Mouse (Mus musculus) lung, postnatal 0 days (tissue): ENCODE results near the gene Kbtbd13. TPM values are rescaled to one million over a fixed set of nuclear protein-coding genes. Genes with fewer than 3 reads are reported as not detected.

ENCODE experiments used
- ATAC-seq: fragments of 200-750 bp; cut with Nextera tagmentation; 2 replicates; pipeline ENCODE4 v1.8.0; 2017; ENCODE audit warnings: moderate library complexity
- DNase-seq: peaks from one replicate; pipeline ENCODE4 v3.0.0-alpha.2; 2016; ENCODE audit warnings: low spot score
- H3K27ac ChIP-seq: fragments of 300-500 bp; sonication (generic); 2 replicates; pipeline ENCODE4 v1.5.1; 2014; ENCODE audit warnings: antibody characterized with exemption, mild to moderate bottlenecking, low read length, mixed read lengths
- H3K27me3 ChIP-seq: fragments of 300-500 bp; sonication (generic); replicated peaks from 2 replicates; pipeline ENCODE4 v1.6.1; 2014; ENCODE audit warnings: low read length, mixed read lengths; ENCODE audit not compliant: insufficient read depth
- H3K36me3 ChIP-seq: fragments of 300-500 bp; sonication (generic); 2 replicates; pipeline ENCODE4 v1.6.1; 2014; ENCODE audit warnings: low read length, mixed read lengths; ENCODE audit not compliant: insufficient read depth
- H3K4me1 ChIP-seq: fragments of 300-500 bp; sonication (generic); 2 replicates; pipeline ENCODE4 v1.6.1; 2014; ENCODE audit warnings: antibody characterized with exemption, low read depth, low read length, mixed read lengths; ENCODE audit not compliant: insufficient read depth
- H3K4me2 ChIP-seq: fragments of 300-500 bp; sonication (generic); replicated peaks from 2 replicates; pipeline ENCODE4 v1.6.1; 2014; ENCODE audit warnings: low read depth, mild to moderate bottlenecking, low read length, moderate library complexity, mixed read lengths
- H3K4me3 ChIP-seq: fragments of 300-500 bp; sonication (generic); 2 replicates; pipeline ENCODE4 v1.5.1; 2014; ENCODE audit warnings: low read depth, low read length
- H3K9ac ChIP-seq: fragments of 300-500 bp; sonication (generic); replicated peaks from 2 replicates; pipeline ENCODE4 v1.6.1; 2014; ENCODE audit warnings: low read depth, mild to moderate bottlenecking
- H3K9me3 ChIP-seq: fragments of 300-500 bp; sonication (generic); 2 replicates; pipeline ENCODE4 v1.6.1; 2016; ENCODE audit warnings: low read length, mixed read lengths
- CTCF ChIP-seq: IDR thresholded peaks from 2 replicates; pipeline ENCODE4 v1.5.1; 2016; ENCODE audit warnings: antibody characterized with exemption, mild to moderate bottlenecking
- EP300 ChIP-seq: IDR thresholded peaks from 2 replicates; pipeline ENCODE4 v1.6.1; 2016; ENCODE audit warnings: antibody characterized with exemption, mild to moderate bottlenecking, control low read depth
- WGBS: fragments of 180-500 bp; shearing (Covaris S2); extraction: QIAGEN DNeasy Blood & Tissue Kit; methylation state at CpG from one replicate; pipeline ENCODE4 v1.1.7; 2014; 5-methylcytosine and 5-hydroxymethylcytosine counted together
- polyA plus RNA-seq: library from polyadenylated mRNA; unstranded; fragments of >200 nt; fragmentation: Nextera tagmentation; extraction: Ambion mirVana; gene quantifications from 2 replicates; pipeline ENCODE4 v1.2.1, GENCODE M21; 2015

Gene Kbtbd13
- polyA plus RNA-seq, 1 experiment from 2014 or later = 2.9 TPM

GRCm38 (mm10) chr9:65363684-65364083 lies 27.8 kb downstream of the Kbtbd13 start:
- no peak overlapping the region for H3K4me2 ChIP-seq
- no peak overlapping the region for H3K27ac ChIP-seq
- H3K27me3 ChIP-seq = no peaks in the 10 kb centered on the region
- H3K4me3 ChIP-seq = no peak overlapping the region
- TF ChIP-seq EP300 (no peak), CTCF (no peak)
- no peak overlapping the region for H3K9ac ChIP-seq
- DNase-seq (no peak), ATAC-seq (no peak)
- no peaks in the 10 kb centered on the region for H3K9me3 ChIP-seq
- peaks cover 25% of the 10 kb centered on the region for H3K36me3 ChIP-seq
- H3K4me1 ChIP-seq = no peaks in the 10 kb centered on the region
- WGBS = 27% methylated on average over 9 of the region's 9 CpGs

GRCm38 (mm10) chr9:65360641-65361448 lies 30.6 kb downstream of the Kbtbd13 start, which contains the start of gene Ubap1l:
Gene Ubap1l (plus strand): TSS chr9:65361041.
- TF ChIP-seq CTCF = no peak
- no peak for TF ChIP-seq EP300
- H3K9me3 ChIP-seq = no peaks in the 10 kb centered on the region
- H3K4me3 ChIP-seq = no peak within 1 kb of the TSS
- peak; percentile 80 for ATAC-seq
- H3K9ac ChIP-seq = no peak within 1 kb of the TSS
- whole genome bisulfite sequencing = 71% methylated on average over 16 of the region's 16 CpGs
- no peak within 1 kb of the TSS for H3K27ac ChIP-seq
- peaks cover 44% of the 10 kb centered on the region for H3K36me3 ChIP-seq
- no peak within 1 kb of the TSS for H3K4me2 ChIP-seq
- no peaks in the 10 kb centered on the region for H3K27me3 ChIP-seq
- peak; percentile 73 for DNase-seq
- no peaks in the 10 kb centered on the region for H3K4me1 ChIP-seq

GRCm38 (mm10) chr9:65358956-65359480 lies 32.4 kb downstream of the Kbtbd13 start:
- H3K4me1 ChIP-seq = no peaks in the 10 kb centered on the region
- H3K36me3 ChIP-seq = peaks cover 47% of the 10 kb centered on the region
- no peak overlapping the region for H3K9ac ChIP-seq
- H3K27ac ChIP-seq = no peak overlapping the region
- TF ChIP-seq CTCF = no peak
- no peak for TF ChIP-seq EP300
- H3K9me3 ChIP-seq = no peaks in the 10 kb centered on the region
- H3K27me3 ChIP-seq = no peaks in the 10 kb centered on the region
- DNase-seq (no peak), ATAC-seq (no peak)
- WGBS = 78% methylated on average over 1 of the region's 1 CpGs
- H3K4me2 ChIP-seq = no peak overlapping the region
- H3K4me3 ChIP-seq = no peak overlapping the region

- no peak overlapping the region for H3K4me3 ChIP-seq
- WGBS = 98% methylated on average over 2 of the region's 2 CpGs
- peaks cover 47% of the 10 kb centered on the region for H3K36me3 ChIP-seq
Observed at GRCm38 (mm10) chr9:65356971-65357370, 34.5 kb downstream of the Kbtbd13 start.

GRCm38 (mm10) chr9:65356561-65356960 lies 34.9 kb downstream of the Kbtbd13 start:
- Histone ChIP-seq H3K27me3 (no peaks in the 10 kb centered on the region), H3K27ac (no peak overlapping the region), H3K9ac (no peak overlapping the region), H3K4me2 (no peak overlapping the region), H3K36me3 (peaks cover 47% of the 10 kb centered on the region), H3K4me1 (no peaks in the 10 kb centered on the region), H3K4me3 (no peak overlapping the region), H3K9me3 (no peaks in the 10 kb centered on the region)
- no peak for ATAC-seq
- WGBS = 79% methylated on average over 7 of the region's 7 CpGs
- DNase-seq = no peak
- no peak for TF ChIP-seq CTCF

More at GRCm38 (mm10) chr9:65356971-65357370, 34.5 kb downstream of the Kbtbd13 start:
- TF ChIP-seq CTCF (no peak), EP300 (no peak)
- no peaks in the 10 kb centered on the region for H3K9me3 ChIP-seq
- H3K27me3 ChIP-seq = no peaks in the 10 kb centered on the region
- ATAC-seq (no peak), DNase-seq (no peak)
- no peak overlapping the region for H3K9ac ChIP-seq
- H3K4me1 ChIP-seq = no peaks in the 10 kb centered on the region
- no peak overlapping the region for H3K27ac ChIP-seq
- H3K4me2 ChIP-seq = no peak overlapping the region

- H3K4me2 ChIP-seq = no peak overlapping the region
- H3K9me3 ChIP-seq = no peaks in the 10 kb centered on the region
- no peak overlapping the region for H3K4me3 ChIP-seq
- DNase-seq (no peak), ATAC-seq (no peak)
- 89% methylated on average over 5 of the region's 5 CpGs for WGBS
- H3K36me3 ChIP-seq = peaks cover 19% of the 10 kb centered on the region
- no peaks in the 10 kb centered on the region for H3K4me1 ChIP-seq
- TF ChIP-seq CTCF (no peak), EP300 (no peak)
- no peaks in the 10 kb centered on the region for H3K27me3 ChIP-seq
- H3K9ac ChIP-seq = no peak overlapping the region
- no peak overlapping the region for H3K27ac ChIP-seq
Observed at GRCm38 (mm10) chr9:65353251-65353650, 38.2 kb downstream of the Kbtbd13 start.
